Mouse (Mus musculus) neural tube, embryonic 14.5 days (tissue): Measurements from ENCODE around the gene Kcnh2. TPM values are rescaled to one million over a fixed set of nuclear protein-coding genes. Genes with fewer than 3 reads are reported as not detected.

Source experiments
- ATAC-seq: fragments of 200-750 bp; cut with Nextera tagmentation; 2 replicates; pipeline ENCODE4 v1.8.0; 2017; ENCODE audit warnings: low read depth, mild to moderate bottlenecking, moderate TSS enrichment, moderate library complexity
- H3K27ac ChIP-seq: fragments of 300-500 bp; sonication (generic); 2 replicates; pipeline ENCODE4 v1.5.1; 2014; ENCODE audit warnings: low read depth, mild to moderate bottlenecking, control low read depth, low read length, moderate library complexity, mixed read lengths
- H3K27me3 ChIP-seq: fragments of 300-500 bp; sonication (generic); 2 replicates; pipeline ENCODE4 v1.6.1; 2014; ENCODE audit warnings: low read length; ENCODE audit not compliant: control insufficient read depth, insufficient read depth
- H3K36me3 ChIP-seq: fragments of 300-500 bp; sonication (generic); 2 replicates; pipeline ENCODE4 v1.6.1; 2014; ENCODE audit warnings: low read length, mixed read lengths; ENCODE audit not compliant: control insufficient read depth, insufficient read depth
- H3K4me1 ChIP-seq: fragments of 300-500 bp; sonication (generic); 2 replicates; pipeline ENCODE4 v1.6.1; 2014; ENCODE audit warnings: low read length; ENCODE audit not compliant: control insufficient read depth, insufficient read depth
- H3K4me2 ChIP-seq: fragments of 300-500 bp; sonication (generic); 2 replicates; pipeline ENCODE4 v1.6.1; 2014; ENCODE audit warnings: mild to moderate bottlenecking, low read depth, low read length, control low read depth
- H3K4me3 ChIP-seq: fragments of 300-500 bp; sonication (generic); 2 replicates; pipeline ENCODE4 v1.5.1; 2014; ENCODE audit warnings: low read depth, low read length, control low read depth, mixed read lengths
- H3K9ac ChIP-seq: fragments of 300-500 bp; sonication (generic); replicated peaks from 2 replicates; pipeline ENCODE4 v1.6.1; 2014; ENCODE audit warnings: low read depth, mild to moderate bottlenecking, control low read depth, low read length, mixed read lengths
- H3K9me3 ChIP-seq: fragments of 300-500 bp; sonication (generic); 2 replicates; pipeline ENCODE4 v1.6.1; 2016; ENCODE audit warnings: low read length; ENCODE audit not compliant: control insufficient read depth
- WGBS: fragments of 180-500 bp; shearing (Covaris S2); extraction: QIAGEN DNeasy Blood & Tissue Kit; methylation state at CpG from one replicate; pipeline ENCODE4 v1.1.7; 2014; 5-methylcytosine and 5-hydroxymethylcytosine counted together
- polyA plus RNA-seq: library from polyadenylated mRNA; unstranded; fragments of >200 nt; fragmentation: Nextera tagmentation; extraction: Ambion mirVana; gene quantifications from 2 replicates; pipeline ENCODE4 v1.2.1, GENCODE M21; 2014

The Kcnh2 gene
- polyA plus RNA-seq, 1 experiment from 2014 or later: 13.6 TPM

DNA sequence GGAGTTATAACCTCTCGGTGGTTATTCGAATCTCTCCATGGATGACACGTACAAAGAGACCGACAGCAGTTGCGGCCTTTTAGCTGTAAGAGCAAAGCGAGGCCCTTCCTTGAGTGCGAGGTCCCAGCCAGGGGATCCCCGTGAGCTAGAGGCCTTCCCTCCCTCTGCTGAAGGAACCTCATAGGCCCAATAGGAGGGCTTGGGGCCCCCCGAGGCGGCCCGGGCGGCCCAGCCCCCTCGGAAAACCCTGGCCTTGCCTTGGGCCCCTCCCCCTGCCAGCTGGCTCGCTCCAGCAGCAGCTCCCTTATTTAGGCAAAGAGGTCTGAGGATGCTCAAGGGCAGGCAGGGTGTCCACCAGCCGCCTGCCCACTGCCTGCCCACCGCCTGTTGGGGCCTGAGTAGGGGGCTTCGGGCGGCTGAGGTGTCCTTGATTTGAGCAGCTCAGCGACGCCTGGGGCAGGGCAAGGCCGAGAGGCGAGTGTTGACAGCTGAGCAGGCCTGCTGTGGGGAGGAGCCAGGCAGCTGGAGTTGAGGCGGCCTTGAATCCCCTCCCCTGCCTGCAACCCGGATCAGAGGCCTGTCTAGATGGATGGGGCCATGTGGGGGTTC is 951 bp upstream of the Kcnh2 start:
- Histone ChIP-seq H3K27ac (peak overlapping the region; percentile 95), H3K9me3 (no peaks in the 10 kb centered on the region), H3K4me3 (peak overlapping the region; percentile 75), H3K4me1 (peaks cover 43% of the 10 kb centered on the region), H3K4me2 (peak overlapping the region; percentile 99), H3K9ac (peak overlapping the region; percentile 81), H3K36me3 (no peaks in the 10 kb centered on the region), H3K27me3 (peaks cover 3% of the 10 kb centered on the region; the same call in 1 of the 2 replicates)
- ATAC-seq: peak; percentile 15
- under 1% methylated on average over 24 of the region's 24 CpGs for WGBS

DNA sequence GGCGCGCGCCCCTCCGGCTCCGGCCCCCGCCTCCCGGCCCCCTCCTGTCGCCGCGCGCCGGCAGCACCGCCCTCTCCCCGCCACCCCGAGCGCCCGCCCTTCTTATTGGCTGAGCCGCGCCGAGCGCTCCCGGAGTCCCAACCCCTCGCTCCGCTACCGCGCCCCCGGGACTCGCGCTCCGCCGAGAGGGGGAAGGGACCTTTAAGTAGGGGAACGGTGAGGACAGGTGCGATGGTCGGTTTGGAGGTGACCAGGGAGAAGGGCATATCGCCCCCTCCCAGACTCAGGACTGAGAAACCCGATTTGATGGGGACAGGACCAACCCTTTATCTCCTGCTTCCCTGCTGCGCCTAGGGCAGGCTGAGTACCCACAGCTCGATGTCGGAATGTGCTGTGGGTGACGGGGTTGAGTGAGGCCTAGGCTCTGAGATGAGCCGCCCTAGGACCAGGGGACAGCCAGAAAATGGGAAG is 332 bp upstream of the Kcnh2 start:
- Histone ChIP-seq H3K4me3 (peak overlapping the region; percentile 75), H3K4me1 (peaks cover 43% of the 10 kb centered on the region), H3K9ac (peak overlapping the region; percentile 81), H3K9me3 (no peaks in the 10 kb centered on the region), H3K27ac (peak overlapping the region; percentile 95), H3K27me3 (peaks cover 3% of the 10 kb centered on the region; the same call in 1 of the 2 replicates), H3K36me3 (no peaks in the 10 kb centered on the region), H3K4me2 (peak overlapping the region; percentile 99)
- ATAC-seq: peak; percentile 90
- WGBS: 0% methylated on average over 39 of the region's 41 CpGs

- peaks cover 3% of the 10 kb centered on the region; the same call in 1 of the 2 replicates for H3K27me3 ChIP-seq
- H3K4me3 ChIP-seq: peak overlapping the region; percentile 75
- H3K4me1 ChIP-seq: peaks cover 43% of the 10 kb centered on the region
- H3K9me3 ChIP-seq: no peaks in the 10 kb centered on the region
- H3K36me3 ChIP-seq: no peaks in the 10 kb centered on the region
- H3K27ac ChIP-seq: peak overlapping the region; percentile 95
- 32% methylated on average over 14 of the region's 15 CpGs for WGBS
- H3K9ac ChIP-seq: peak overlapping the region; percentile 81
- peak overlapping the region; percentile 99 for H3K4me2 ChIP-seq
- ATAC-seq: no peak
Observed at GRCm38 (mm10) chr5:24350531-24351250, 713 bp downstream of the Kcnh2 start.

DNA sequence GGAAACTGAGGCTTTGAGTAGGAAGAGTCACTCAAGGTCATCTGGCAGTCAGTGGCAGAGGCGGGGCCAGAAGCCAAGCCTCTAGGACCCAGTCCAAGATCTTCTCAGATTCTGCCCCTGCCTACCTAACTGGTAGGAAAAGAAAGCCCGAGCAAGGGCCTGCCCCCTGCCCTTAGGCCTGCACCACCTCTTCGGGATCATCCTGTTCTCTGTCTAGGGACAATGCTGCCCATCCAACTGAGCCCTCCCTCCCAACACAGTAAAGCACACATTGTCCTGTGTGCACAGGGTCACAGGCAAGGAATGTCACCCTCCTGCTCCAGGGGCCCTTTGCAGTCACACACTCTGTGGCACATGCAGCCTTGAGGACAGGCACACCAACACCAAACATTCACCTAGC is 1.3 kb downstream of the Kcnh2 start:
- no peak overlapping the region for H3K9ac ChIP-seq
- H3K27ac ChIP-seq: no peak overlapping the region
- WGBS: 55% methylated on average over 3 of the region's 3 CpGs
- H3K4me2 ChIP-seq: peak overlapping the region; percentile 99
- H3K27me3 ChIP-seq: peaks cover 3% of the 10 kb centered on the region; the same call in 1 of the 2 replicates
- no peaks in the 10 kb centered on the region for H3K9me3 ChIP-seq
- peaks cover 47% of the 10 kb centered on the region for H3K4me1 ChIP-seq
- no peak for ATAC-seq
- no peaks in the 10 kb centered on the region for H3K36me3 ChIP-seq
- peak overlapping the region; percentile 75 for H3K4me3 ChIP-seq

- H3K4me1 ChIP-seq: peaks cover 62% of the 10 kb centered on the region
- H3K27ac ChIP-seq: peak overlapping the region; percentile 52; the same call in 1 of the 2 replicates
- WGBS: under 1% methylated on average over 20 of the region's 30 CpGs
- peak overlapping the region; percentile 99 for H3K4me2 ChIP-seq
- ATAC-seq: no peak
- peak overlapping the region; percentile 60 for H3K9ac ChIP-seq
- H3K9me3 ChIP-seq: no peaks in the 10 kb centered on the region
- H3K4me3 ChIP-seq: peak overlapping the region; percentile 48
- no peaks in the 10 kb centered on the region for H3K36me3 ChIP-seq
- H3K27me3 ChIP-seq: peaks cover 3% of the 10 kb centered on the region; the same call in 1 of the 2 replicates
Observed at GRCm38 (mm10) chr5:24348546-24348945, 2.9 kb downstream of the Kcnh2 start.

GRCm38 (mm10) chr5:24348128-24348527 is 3.3 kb downstream of the Kcnh2 start:
- WGBS: under 1% methylated on average over 40 of the region's 41 CpGs
- H3K4me1 ChIP-seq: peaks cover 64% of the 10 kb centered on the region
- H3K9me3 ChIP-seq: no peaks in the 10 kb centered on the region
- peak; percentile 16; the same call in 1 of the 2 replicates for ATAC-seq
- H3K36me3 ChIP-seq: no peaks in the 10 kb centered on the region
- H3K4me3 ChIP-seq: peak overlapping the region; percentile 48
- peak overlapping the region; percentile 99 for H3K4me2 ChIP-seq
- H3K27me3 ChIP-seq: peaks cover 3% of the 10 kb centered on the region; the same call in 1 of the 2 replicates
- peak overlapping the region; percentile 52 for H3K27ac ChIP-seq
- H3K9ac ChIP-seq: peak overlapping the region; percentile 60

DNA sequence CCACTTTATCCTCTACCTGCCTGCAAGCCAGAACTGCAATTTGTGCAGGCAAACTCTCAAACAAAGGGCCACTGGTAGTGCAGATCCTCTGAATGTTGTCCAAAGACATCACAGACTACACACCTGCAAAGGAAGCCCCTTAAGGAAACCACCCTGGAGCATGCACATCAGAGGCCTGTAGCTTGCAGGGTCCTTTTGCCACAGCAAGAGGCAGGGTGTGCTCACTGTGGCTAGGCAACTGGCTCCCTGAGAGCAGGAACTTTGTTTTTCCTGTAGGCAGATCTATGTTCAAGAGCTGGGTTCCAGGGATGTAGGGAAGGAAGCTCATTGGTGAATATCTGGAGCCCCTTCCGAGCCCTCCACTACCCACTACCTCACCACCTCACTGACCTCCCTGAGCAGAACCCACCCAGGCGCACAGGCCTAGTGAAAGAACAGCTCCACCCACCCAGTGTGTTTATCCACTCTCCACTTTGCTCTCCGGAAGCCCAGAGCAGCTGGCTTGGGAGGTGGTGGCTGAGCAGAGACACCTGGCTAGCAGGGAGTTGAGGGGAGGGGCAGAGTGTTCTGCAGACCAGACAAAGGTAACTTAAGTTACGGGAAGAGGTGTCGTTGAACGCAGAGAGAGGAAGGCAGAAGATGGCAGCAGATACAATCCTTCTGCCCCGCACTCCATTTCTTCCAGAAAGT is 4.1 kb downstream of the Kcnh2 start:
- Histone ChIP-seq H3K4me1 (peaks cover 60% of the 10 kb centered on the region), H3K4me2 (peak overlapping the region; percentile 99; the same call in 1 of the 2 replicates), H3K9ac (no peak overlapping the region; the same call in 1 of the 2 replicates), H3K9me3 (no peaks in the 10 kb centered on the region), H3K4me3 (no peak overlapping the region; the same call in 1 of the 2 replicates), H3K27me3 (peaks cover 3% of the 10 kb centered on the region; the same call in 1 of the 2 replicates), H3K27ac (no peak overlapping the region), H3K36me3 (no peaks in the 10 kb centered on the region)
- WGBS: 69% methylated on average over 7 of the region's 7 CpGs
- ATAC-seq: no peak

DNA sequence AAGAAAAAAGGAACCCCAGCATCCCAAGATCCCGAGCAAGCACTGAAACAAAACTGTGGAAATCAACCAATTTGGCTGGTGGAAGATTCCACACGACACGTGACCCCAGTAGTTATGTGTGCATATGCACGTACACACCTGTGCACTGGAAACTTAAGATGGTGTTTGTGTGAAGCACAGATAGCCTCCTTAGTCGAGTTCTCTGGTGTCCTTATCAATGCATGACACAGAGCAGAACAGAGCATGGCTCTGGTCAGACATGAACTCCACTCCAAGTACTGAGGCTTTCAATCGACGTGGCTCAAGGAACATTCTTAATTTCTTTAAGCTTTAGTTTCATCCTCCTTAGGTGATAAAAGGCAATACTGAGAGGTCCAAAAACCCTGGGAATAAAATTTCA is 5.1 kb downstream of the Kcnh2 start:
- Histone ChIP-seq H3K27ac (no peak overlapping the region), H3K4me3 (no peak overlapping the region), H3K9me3 (no peaks in the 10 kb centered on the region), H3K4me1 (peaks cover 55% of the 10 kb centered on the region), H3K9ac (no peak overlapping the region), H3K27me3 (peaks cover 3% of the 10 kb centered on the region; the same call in 1 of the 2 replicates), H3K4me2 (no peak overlapping the region), H3K36me3 (no peaks in the 10 kb centered on the region)
- no peak for ATAC-seq
- 92% methylated on average over 7 of the region's 7 CpGs for WGBS
